Mouse (Mus musculus) forebrain, embryonic 12.5 days (tissue): ENCODE measurements around the gene Tnf. TPM values are rescaled to one million over a fixed set of nuclear protein-coding genes. Genes with fewer than 3 reads are reported as not detected.

Source experiments
- ATAC-seq: fragments of 200-750 bp; cut with Nextera tagmentation; 2 replicates; pipeline ENCODE4 v1.8.0; 2017; ENCODE audit warnings: moderate TSS enrichment; ENCODE audit not compliant: low FRiP score
- H3K27ac ChIP-seq: fragments of 300-500 bp; sonication (generic); 2 replicates; pipeline ENCODE4 v1.5.1; 2016; ENCODE audit warnings: mild to moderate bottlenecking
- H3K27me3 ChIP-seq: fragments of 300-500 bp; sonication (generic); 2 replicates; pipeline ENCODE4 v1.6.1; 2016; ENCODE audit warnings: mild to moderate bottlenecking
- H3K36me3 ChIP-seq: fragments of 300-500 bp; sonication (generic); replicated peaks from 2 replicates; pipeline ENCODE4 v1.6.1; 2016; ENCODE audit warnings: mild to moderate bottlenecking
- H3K4me1 ChIP-seq: fragments of 300-500 bp; sonication (generic); 2 replicates; pipeline ENCODE4 v1.6.1; 2016
- H3K4me2 ChIP-seq: fragments of 300-500 bp; sonication (generic); 2 replicates; pipeline ENCODE4 v1.6.1; 2016; ENCODE audit warnings: mild to moderate bottlenecking, moderate library complexity
- H3K4me3 ChIP-seq: fragments of 300-500 bp; sonication (generic); replicated peaks from 2 replicates; pipeline ENCODE4 v1.5.1; 2016; ENCODE audit warnings: mild to moderate bottlenecking
- H3K9ac ChIP-seq: fragments of 300-500 bp; sonication (generic); 2 replicates; pipeline ENCODE4 v1.6.1; 2016; ENCODE audit warnings: mild to moderate bottlenecking
- H3K9me3 ChIP-seq: fragments of 300-500 bp; sonication (generic); 2 replicates; pipeline ENCODE4 v1.6.1; 2016
- WGBS: fragments of 180-500 bp; shearing (Covaris S2); methylation state at CpG from one replicate; pipeline ENCODE4 v1.1.7; 2016; 5-methylcytosine and 5-hydroxymethylcytosine counted together
- polyA plus RNA-seq: library from polyadenylated mRNA; unstranded; fragments of >200 nt; fragmentation: Nextera tagmentation; extraction: Ambion mirVana; gene quantifications from 2 replicates; pipeline ENCODE4 v1.2.1, GENCODE M21; 2016

The Tnf gene
- not detected in 2 replicates for polyA plus RNA-seq

DNA sequence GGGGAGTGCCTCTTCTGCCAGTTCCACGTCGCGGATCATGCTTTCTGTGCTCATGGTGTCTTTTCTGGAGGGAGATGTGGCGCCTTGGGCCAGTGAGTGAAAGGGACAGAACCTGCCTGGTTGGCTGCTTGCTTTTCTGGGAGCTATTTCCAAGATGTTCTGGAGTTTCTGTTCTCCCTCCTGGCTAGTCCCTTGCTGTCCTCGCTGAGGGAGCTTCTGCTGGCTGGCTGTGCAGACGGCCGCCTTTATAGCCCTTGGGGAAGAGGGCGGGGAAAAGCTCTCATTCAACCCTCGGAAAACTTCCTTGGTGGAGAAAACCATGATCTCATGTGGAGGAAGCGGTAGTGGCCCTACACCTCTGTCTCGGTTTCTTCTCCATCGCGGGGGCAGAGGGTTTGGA lies at the start of gene Tnf:
Tnf (minus strand) TSS at position 221 of the 400 bp plus-strand sequence.
- Histone ChIP-seq H3K4me2 (no peak within 1 kb of the TSS), H3K9me3 (no peaks in the 10 kb centered on the region), H3K4me1 (no peaks in the 10 kb centered on the region), H3K9ac (no peak within 1 kb of the TSS), H3K4me3 (no peak within 1 kb of the TSS), H3K27ac (no peak within 1 kb of the TSS), H3K36me3 (no peaks in the 10 kb centered on the region), H3K27me3 (peaks cover 77% of the 10 kb centered on the region)
- no peak for ATAC-seq
- 53% methylated on average over 13 of the region's 13 CpGs for WGBS

DNA sequence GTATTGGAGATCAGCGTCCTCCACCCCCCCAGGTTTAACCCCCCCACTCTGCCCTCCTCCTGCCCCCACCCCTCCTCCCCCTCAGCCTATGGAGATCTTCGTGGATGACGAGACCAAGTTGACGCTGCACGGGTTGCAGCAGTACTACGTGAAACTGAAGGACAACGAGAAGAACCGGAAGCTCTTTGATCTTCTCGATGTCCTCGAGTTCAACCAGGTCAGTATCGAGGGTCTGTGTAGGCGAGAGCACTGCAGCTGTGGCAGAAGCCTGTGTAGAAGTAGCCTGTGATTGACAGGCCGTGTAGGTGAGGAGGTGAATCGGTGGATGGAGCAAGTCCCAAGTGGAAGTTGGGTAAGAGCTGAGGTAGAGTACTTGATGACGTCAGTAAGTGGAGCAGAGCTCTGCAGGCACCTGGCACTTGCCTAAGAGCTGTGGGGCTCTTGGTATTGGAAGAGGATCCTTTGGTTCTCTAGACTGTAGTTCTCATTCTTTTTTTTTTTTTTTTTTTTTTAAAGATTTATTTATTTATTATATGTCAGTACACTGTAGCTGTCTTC lies 49.4 kb upstream of the Tnf start:
- ATAC-seq, result no peak
- 90% methylated on average over 15 of the region's 15 CpGs for WGBS

DNA sequence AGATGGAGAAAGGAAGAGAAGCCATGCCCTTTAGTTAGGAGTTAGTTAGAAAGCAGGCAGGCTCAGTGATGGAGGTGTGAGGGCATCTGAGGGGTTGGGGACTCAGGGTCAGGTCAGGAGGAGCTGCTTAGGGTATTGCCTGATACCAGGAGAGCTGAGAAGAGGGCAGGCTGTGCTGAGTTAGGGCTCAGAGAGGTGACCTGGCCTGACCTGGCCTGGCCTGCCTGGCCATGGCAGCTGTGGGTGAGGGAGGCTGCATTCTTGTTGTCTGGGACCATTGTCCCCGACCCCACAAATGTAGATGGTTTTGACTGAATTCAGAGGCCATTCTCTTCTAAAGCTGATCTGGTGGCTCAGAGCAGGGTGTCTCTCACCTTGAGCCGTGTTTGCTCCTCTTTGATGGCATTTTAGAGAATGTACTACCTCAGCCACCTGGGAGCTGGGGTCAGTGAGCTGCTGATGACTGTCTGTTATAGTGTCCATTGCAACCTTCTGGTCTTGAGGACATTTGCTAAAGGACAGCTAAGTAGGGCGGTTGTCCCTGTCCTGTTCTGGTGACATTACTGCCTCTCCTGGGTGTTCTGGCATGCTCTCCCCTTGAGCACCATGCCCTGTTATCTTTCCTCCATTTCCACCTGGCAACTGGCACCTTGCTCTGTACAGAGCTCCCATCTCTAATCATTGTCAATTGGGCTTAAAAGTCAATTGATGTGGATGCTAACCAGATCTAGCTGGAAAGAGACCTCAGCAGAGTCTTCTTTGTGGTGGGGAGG lies 48.7 kb upstream of the Tnf start:
- 92% methylated on average over 3 of the region's 3 CpGs for WGBS
- no peak overlapping the region for H3K4me3 ChIP-seq
- peaks cover 15% of the 10 kb centered on the region for H3K4me1 ChIP-seq
- no peak overlapping the region for H3K9ac ChIP-seq
- H3K36me3 ChIP-seq, result peaks cover 92% of the 10 kb centered on the region
- no peaks in the 10 kb centered on the region for H3K27me3 ChIP-seq
- H3K4me2 ChIP-seq, result no peak overlapping the region
- H3K9me3 ChIP-seq, result no peaks in the 10 kb centered on the region
- no peak for ATAC-seq
- peak overlapping the region; percentile 13; the same call in 1 of the 2 replicates for H3K27ac ChIP-seq

More for the DNA sequence above, 49.4 kb upstream of the Tnf start:
- H3K4me2 ChIP-seq, result no peak overlapping the region
- H3K4me1 ChIP-seq, result peaks cover 8% of the 10 kb centered on the region
- no peak overlapping the region for H3K9ac ChIP-seq
- H3K4me3 ChIP-seq, result no peak overlapping the region
- H3K9me3 ChIP-seq, result no peaks in the 10 kb centered on the region
- H3K27me3 ChIP-seq, result 0 out of 2 replicates have a peak, but pooled peaks cover 3% of the 10 kb centered on the region
- no peak overlapping the region for H3K27ac ChIP-seq
- H3K36me3 ChIP-seq, result peaks cover 85% of the 10 kb centered on the region

DNA sequence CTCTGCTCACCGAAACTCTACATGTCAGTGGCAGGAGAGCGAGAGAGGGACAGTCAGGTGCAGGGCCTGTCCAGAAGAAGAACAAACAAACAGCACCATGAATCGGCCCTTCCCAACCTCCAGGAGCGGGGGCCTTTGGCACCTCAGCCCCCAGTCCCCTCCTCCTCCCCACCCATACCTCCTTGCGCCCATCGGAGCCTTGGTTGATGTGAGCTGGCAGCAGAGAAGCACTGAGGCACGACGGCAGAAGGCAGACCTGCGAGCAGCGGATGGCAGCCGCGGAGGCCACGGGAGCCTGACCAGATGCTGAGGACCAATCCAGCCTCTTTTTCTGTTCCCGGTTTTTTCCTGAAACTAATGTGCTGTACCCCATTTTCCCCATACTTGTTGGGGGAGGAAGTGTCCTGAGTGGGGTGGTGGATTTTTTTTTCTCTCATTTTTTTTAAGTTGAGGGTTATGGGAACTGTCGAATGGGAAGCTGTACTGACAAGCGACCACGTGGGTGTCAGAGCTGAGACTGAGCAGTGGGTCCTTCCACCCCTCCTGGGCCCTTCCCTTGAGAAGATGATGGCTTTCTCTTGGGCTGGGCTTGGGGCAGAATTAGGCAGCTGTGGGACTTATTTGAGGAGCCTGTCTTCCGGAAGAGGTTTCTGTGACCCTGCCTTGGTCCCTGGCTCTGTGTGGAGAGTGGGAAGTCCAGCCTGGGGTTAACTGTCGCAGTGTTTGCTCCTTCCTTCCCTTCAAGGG lies 47.8 kb upstream of the Tnf start:
- no peak overlapping the region for H3K27ac ChIP-seq
- 91% methylated on average over 19 of the region's 19 CpGs for WGBS
- peaks cover 98% of the 10 kb centered on the region for H3K36me3 ChIP-seq
- no peak overlapping the region for H3K9ac ChIP-seq
- H3K9me3 ChIP-seq, result no peaks in the 10 kb centered on the region
- H3K27me3 ChIP-seq, result no peaks in the 10 kb centered on the region
- ATAC-seq, result no peak
- no peak overlapping the region for H3K4me3 ChIP-seq
- H3K4me1 ChIP-seq, result peaks cover 24% of the 10 kb centered on the region
- no peak overlapping the region for H3K4me2 ChIP-seq

DNA sequence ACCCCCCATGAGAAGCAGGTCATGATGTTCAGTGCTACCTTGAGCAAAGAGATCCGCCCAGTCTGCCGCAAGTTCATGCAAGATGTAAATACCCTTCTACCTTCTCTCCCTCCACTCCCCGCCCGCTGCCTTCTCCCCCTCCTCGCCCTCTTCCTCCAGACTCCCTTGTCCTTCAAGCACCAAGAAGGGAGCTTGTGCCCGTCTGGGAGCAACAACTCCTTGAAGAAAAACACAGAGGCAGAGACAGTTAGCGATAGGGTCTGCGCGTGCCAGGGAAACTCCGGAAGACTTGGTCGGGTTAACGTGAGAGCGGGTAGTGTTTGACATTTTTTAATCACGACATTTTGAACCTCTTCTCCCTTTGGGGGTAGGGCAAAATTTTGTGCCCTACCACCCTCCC lies 47.2 kb upstream of the Tnf start:
- Histone ChIP-seq H3K4me1 (peaks cover 30% of the 10 kb centered on the region), H3K27me3 (no peaks in the 10 kb centered on the region), H3K9me3 (no peaks in the 10 kb centered on the region), H3K9ac (no peak overlapping the region), H3K27ac (no peak overlapping the region), H3K4me2 (no peak overlapping the region), H3K4me3 (no peak overlapping the region), H3K36me3 (peaks cover 98% of the 10 kb centered on the region)
- WGBS, result 93% methylated on average over 14 of the region's 14 CpGs
- no peak for ATAC-seq

DNA sequence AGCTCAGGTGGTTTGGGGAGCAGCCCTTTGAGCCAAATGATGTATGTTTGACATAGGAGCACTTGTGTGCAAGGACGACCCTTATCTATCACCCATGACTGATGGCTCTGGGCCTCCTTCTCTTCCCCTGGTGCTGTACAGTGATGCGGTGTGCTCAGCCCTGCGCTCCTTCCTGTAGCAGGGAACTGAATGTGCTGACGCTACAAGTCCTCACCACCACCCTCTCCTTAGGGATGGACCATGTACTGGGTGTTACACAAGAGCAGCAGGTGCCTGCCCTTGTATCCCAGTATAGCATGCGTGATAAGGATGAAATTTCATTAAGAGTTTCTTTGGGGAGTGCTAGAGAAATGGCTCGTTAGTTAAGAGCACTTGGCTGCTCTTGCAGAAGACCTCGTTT lies 45.3 kb upstream of the Tnf start:
- Histone ChIP-seq H3K9ac (0 out of 2 replicates have a peak overlapping the region, but pooled peaks have one; percentile 21), H3K27ac (no peak overlapping the region), H3K27me3 (no peaks in the 10 kb centered on the region), H3K4me1 (peaks cover 38% of the 10 kb centered on the region), H3K4me2 (no peak overlapping the region), H3K9me3 (no peaks in the 10 kb centered on the region), H3K36me3 (peaks cover 88% of the 10 kb centered on the region), H3K4me3 (0 out of 2 replicates have a peak overlapping the region, but pooled peaks have one; percentile 7)
- WGBS, result 91% methylated on average over 7 of the region's 7 CpGs
- no peak for ATAC-seq

DNA sequence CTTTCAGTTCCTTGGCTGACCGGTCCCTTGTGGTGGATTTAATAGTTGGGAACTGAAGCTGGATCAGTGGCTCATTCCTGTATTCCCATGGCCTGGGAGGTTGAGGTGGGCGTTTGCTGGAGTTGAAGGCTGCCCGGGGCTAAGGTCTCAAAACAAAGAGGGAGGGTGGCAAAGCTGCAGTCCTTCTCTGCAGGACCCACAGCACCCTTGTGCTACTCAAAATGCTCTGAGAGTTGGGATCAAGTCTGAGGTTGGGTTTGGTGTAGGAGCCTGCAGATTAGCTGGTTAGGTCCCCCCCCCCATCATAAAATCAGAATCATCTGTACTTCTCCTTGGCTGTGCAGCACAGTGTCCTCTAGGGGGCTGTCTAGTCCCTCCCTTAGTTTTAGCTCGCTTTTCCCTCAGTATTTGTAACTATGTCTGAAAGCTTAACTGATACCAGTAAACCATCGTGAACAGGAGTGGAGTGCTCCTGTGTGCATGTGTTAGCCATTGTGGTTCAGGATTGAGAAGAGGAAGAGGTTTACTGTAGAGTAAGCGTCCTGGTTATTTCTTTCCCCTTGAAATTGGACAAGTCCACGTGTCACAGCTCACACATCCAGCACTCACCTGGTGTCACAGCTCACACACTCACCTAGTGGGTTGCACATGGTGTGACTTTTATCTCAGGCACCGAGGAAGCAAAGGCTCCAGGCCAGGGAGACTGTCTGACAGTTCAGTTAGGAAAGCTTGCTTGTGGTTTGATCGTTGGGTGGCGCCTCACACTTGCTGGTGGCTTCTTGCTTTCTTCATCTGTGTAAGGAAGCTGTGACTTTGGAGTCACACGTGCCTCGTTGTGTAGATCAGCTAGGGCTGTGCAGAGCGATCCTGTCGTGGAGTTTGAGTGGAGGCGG lies 44.2 kb upstream of the Tnf start:
- 80% methylated on average over 15 of the region's 15 CpGs for WGBS
- Histone ChIP-seq H3K9ac (peak overlapping the region; percentile 38; the same call in 1 of the 2 replicates), H3K36me3 (peaks cover 79% of the 10 kb centered on the region), H3K27me3 (no peaks in the 10 kb centered on the region), H3K4me3 (peak overlapping the region; percentile 98), H3K27ac (no peak overlapping the region), H3K4me2 (peak overlapping the region; percentile 79), H3K4me1 (peaks cover 38% of the 10 kb centered on the region), H3K9me3 (no peaks in the 10 kb centered on the region)
- ATAC-seq, result no peak

DNA sequence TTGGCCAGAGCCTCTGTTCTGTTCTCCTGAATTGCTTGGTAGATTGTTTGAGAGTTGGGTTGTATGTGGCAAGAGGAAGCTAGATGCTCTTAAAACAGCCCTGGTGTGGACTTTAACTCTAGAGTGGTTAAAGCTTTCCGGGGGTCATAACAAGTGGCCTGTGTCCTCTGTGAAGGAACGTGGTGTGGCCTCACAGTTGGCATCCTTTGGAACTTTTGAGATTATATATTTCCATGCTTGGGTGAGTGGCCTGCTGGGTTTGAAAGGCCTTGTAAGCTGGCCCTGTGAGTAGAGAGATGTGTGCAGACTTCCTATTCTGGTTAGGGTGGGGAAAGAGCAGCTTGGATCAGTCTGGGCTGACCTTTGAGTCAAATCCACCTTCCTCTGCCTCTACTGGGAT lies 43.2 kb upstream of the Tnf start:
- Histone ChIP-seq H3K4me3 (peak overlapping the region; percentile 98), H3K9ac (peak overlapping the region; percentile 100), H3K27ac (no peak overlapping the region), H3K36me3 (peaks cover 69% of the 10 kb centered on the region), H3K27me3 (no peaks in the 10 kb centered on the region), H3K9me3 (no peaks in the 10 kb centered on the region), H3K4me2 (peak overlapping the region; percentile 79), H3K4me1 (peaks cover 48% of the 10 kb centered on the region)
- no peak for ATAC-seq
- 82% methylated on average over 2 of the region's 2 CpGs for WGBS

DNA sequence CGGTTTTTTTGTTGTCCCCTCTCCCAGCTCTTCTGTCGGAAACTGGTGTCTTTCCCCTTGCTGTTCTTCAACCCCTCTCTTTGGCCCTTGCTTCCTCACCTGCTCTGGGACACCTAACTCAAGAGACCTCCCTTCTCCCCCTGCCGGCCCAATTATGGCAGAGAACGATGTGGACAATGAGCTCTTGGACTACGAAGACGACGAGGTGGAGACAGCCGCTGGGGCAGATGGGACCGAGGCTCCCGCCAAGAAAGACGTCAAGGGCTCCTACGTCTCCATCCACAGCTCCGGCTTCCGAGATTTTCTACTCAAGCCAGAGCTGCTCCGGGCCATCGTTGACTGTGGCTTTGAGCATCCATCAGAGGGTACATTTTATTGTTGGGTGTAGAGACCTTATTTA lies 41.3 kb upstream of the Tnf start:
- Histone ChIP-seq H3K4me2 (peak overlapping the region; percentile 79), H3K9me3 (no peaks in the 10 kb centered on the region), H3K4me3 (peak overlapping the region; percentile 98), H3K4me1 (peaks cover 49% of the 10 kb centered on the region), H3K36me3 (peaks cover 50% of the 10 kb centered on the region), H3K27ac (peak overlapping the region; percentile 98), H3K9ac (peak overlapping the region; percentile 100), H3K27me3 (no peaks in the 10 kb centered on the region)
- 5% methylated on average over 16 of the region's 16 CpGs for WGBS
- ATAC-seq, result no peak

DNA sequence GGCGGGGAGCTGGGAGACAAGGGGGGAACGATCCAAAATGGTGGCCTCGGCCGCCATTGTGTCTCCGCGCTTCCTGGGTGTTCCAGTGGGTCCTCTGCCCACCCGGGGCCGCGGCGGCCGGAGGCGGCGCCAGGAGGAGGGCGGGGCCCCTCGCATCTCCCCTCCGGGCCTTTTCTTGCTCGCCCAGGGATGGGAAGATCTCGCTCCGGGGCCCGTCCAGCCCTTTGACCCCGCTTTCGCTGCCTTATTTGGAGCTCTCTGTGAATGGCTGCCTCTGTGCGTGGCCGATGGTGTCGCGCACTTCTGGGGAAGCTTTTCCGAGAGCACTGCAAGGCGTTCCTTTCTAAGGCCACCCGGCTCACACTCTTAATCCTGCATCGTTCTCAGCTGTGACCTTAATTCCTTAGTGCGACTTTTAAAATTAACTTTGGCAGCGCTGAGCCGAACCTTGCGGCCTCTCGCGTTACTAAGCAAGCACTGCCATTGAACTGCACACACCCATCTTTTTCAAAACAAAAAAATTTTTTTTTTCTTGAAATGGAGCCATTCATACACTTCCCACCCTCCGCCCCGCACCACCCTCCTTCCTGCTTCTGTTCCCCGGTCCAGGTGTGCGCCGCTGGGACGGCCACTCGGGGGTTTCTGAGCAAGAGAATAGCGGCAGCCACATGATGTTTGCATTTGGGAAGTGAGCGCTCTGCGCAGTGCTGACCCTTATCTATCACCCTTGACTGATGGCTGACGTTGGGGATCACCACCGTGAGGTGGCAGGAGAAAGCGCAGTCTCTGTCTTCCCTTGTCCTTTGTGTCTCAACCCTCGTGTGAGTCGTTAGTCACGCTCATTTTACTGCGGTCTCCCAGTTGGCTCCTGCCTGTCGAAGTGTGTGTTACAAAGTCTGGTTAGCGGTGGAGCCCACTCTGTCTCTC lies 40.5 kb upstream of the Tnf start:
- under 1% methylated on average over 55 of the region's 55 CpGs for whole genome bisulfite sequencing
- no peaks in the 10 kb centered on the region for H3K27me3 ChIP-seq
- peaks cover 49% of the 10 kb centered on the region for H3K4me1 ChIP-seq
- H3K4me2 ChIP-seq, result peak overlapping the region; percentile 79
- peak; percentile 25 for ATAC-seq
- H3K27ac ChIP-seq, result peak overlapping the region; percentile 98
- peaks cover 42% of the 10 kb centered on the region for H3K36me3 ChIP-seq
- peak overlapping the region; percentile 98 for H3K4me3 ChIP-seq
- H3K9ac ChIP-seq, result peak overlapping the region; percentile 100
- H3K9me3 ChIP-seq, result no peaks in the 10 kb centered on the region
